Mouse (Mus musculus) lung, adult 2 months (tissue): ENCODE results near the gene F12. TPM values are rescaled to one million over a fixed set of nuclear protein-coding genes. Genes with fewer than 3 reads are reported as not detected.

ENCODE experiments used
- DNase-seq: peaks from one replicate; pipeline ENCODE4 v3.0.0; 2022
- H3K4me1 ChIP-seq: fragments of 200-500 bp; 2 replicates; pipeline ENCODE4 v1.6.1; 2011; ENCODE audit warnings: low read length; ENCODE audit not compliant: control insufficient read depth, insufficient read depth
- H3K4me3 ChIP-seq: fragments of 200-500 bp; replicated peaks from 2 replicates; pipeline ENCODE3; 2011; ENCODE audit warnings: low read depth, mild to moderate bottlenecking, control low read depth, low read length; ENCODE audit errors: extremely low read depth
- CTCF ChIP-seq: fragments of 200-500 bp; IDR thresholded peaks from 2 replicates; pipeline ENCODE4 v1.5.1; 2011; ENCODE audit warnings: mild to moderate bottlenecking, low read length, control low read depth; ENCODE audit not compliant: insufficient read depth
- POLR2A ChIP-seq: fragments of 200-500 bp; IDR thresholded peaks from 2 replicates; pipeline ENCODE4 v1.6.1; 2011; ENCODE audit warnings: low read depth, mild to moderate bottlenecking, control low read depth, low read length, borderline replicate concordance; ENCODE audit errors: extremely low read depth
- WGBS: fragments of 180-500 bp; shearing (Covaris S2); methylation state at CpG from one replicate; pipeline ENCODE4 v1.1.7; 2018; 5-methylcytosine and 5-hydroxymethylcytosine counted together
- polyA plus RNA-seq: library from polyadenylated mRNA; depleted of rRNA; stranded (reverse); fragments of >200 nt; gene quantifications from 2 replicates; pipeline ENCODE4 v1.2.3, GENCODE M21; 2012; rRNA removed

F12 gene
- polyA plus RNA-seq, 1 experiment = 0.36 TPM

GRCm38 (mm10) chr13:55378907-55379580, 47.5 kb downstream of the F12 start:
- H3K4me3 ChIP-seq = no peak overlapping the region

GRCm38 (mm10) chr13:55375877-55376276, 50.7 kb downstream of the F12 start:
- DNase-seq = no peak
- TF ChIP-seq CTCF = no peak
- TF ChIP-seq POLR2A = no peak
- H3K4me3 ChIP-seq = no peak overlapping the region
- no peaks in the 10 kb centered on the region for H3K4me1 ChIP-seq
- 40% methylated on average over 2 of the region's 2 CpGs for WGBS

More at GRCm38 (mm10) chr13:55378907-55379580, 47.5 kb downstream of the F12 start:
- 33% methylated on average over 32 of the region's 32 CpGs for WGBS
- no peak for TF ChIP-seq CTCF
- no peak for TF ChIP-seq POLR2A
- no peak for DNase-seq
- H3K4me1 ChIP-seq = no peaks in the 10 kb centered on the region

DNA sequence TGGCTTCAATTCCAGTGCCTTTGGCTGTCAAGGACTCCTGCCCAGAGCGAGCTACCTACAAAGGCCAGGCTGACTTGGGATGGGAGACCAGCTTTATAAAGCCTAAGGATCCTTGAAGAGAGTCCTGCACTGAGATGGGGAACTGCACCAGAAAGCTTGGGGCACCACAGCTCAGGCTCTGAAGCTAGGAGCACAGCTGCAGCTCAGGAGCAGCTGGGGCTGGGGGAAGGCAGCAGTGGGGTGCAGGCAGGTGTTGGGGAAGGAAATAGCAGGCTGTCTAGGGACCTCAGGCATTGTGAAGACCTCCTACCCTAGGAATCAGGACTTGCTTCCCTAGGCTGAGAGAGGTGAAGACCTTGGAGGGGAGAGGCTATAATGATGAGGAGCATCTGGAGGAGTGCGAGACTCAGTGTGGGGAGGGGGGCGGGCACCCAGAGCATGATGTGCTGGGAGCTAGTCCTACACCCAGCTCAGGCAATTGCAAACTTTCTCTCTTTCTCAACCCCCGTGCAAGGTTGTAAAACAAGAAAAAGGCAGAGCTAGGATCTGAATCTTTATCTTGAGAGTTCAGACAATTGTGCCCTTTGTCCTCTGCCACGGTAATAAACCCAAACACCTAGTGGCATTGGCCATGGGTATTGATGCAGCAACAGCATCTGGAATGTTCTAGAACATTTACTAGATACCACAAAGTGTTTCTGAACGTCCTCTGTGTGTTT, 52.2 kb downstream of the F12 start:
- Histone ChIP-seq H3K4me1 (no peaks in the 10 kb centered on the region), H3K4me3 (no peak overlapping the region)
- no peak for TF ChIP-seq POLR2A
- TF ChIP-seq CTCF = no peak
- no peak for DNase-seq
- 60% methylated on average over 6 of the region's 6 CpGs for WGBS

DNA sequence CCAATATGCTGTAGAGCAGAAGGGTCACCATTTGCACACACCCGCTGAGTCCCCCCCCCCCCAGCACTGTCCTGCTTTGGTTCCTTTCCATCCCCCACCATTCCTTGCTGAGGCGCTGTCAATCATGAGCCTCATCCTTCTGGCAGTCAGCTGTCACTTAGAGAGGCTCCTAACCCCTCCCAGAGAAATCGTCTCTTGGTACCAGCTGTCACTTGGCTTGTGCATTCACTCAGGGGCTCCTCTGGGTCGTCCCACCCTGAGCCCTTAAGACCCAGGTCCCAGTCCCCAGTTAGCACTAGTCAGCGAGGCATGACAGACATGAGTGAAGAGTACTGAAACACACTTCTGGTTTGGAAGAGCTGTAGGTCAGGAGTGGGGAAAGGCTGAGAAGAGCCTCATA, 54.9 kb downstream of the F12 start:
- Histone ChIP-seq H3K4me1 (no peaks in the 10 kb centered on the region), H3K4me3 (no peak overlapping the region)
- no peak for DNase-seq
- WGBS = 60% methylated on average over 5 of the region's 5 CpGs
- no peak for TF ChIP-seq POLR2A
- TF ChIP-seq CTCF = no peak

DNA sequence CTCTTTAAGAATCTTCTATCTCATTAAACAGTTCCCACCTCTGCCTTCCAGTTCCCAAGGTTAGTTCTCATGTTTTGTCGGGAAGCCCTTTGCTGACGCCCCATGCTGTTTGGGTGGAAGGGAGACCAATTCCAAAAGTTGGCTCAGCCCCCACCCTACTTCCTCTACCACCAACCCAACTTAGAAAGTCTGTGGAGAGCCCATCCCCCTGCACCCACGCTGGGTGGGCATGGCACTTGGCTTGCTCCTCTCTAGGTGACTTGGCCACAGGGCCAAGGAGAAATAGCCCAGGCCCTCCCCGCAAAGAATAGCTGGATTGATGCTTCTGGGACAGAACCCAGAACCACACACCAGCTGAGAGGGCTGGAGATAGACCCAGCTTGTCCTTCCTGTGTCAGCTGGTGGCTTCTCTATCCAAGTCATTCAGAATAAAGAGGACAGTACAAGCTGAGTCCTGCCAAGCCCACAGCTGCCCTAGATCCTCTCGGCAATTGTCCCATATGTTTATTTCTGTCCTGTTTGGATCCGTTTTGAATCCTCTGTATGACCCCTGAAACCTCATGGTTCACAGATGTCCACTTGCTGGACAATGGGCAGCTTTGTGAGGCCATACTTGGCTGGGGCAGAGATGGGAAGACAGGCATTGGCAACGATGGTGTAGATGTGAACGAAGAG, 55.4 kb downstream of the F12 start:
- no peak for DNase-seq
- WGBS = 52% methylated on average over 8 of the region's 8 CpGs
- Histone ChIP-seq H3K4me1 (no peaks in the 10 kb centered on the region), H3K4me3 (no peak overlapping the region)
- no peak for TF ChIP-seq CTCF
- no peak for TF ChIP-seq POLR2A

GRCm38 (mm10) chr13:55370234-55370633, 56.4 kb downstream of the F12 start:
- H3K4me1 ChIP-seq = no peaks in the 10 kb centered on the region
- peak overlapping the region; percentile 35 for H3K4me3 ChIP-seq
- TF ChIP-seq CTCF (no peak), POLR2A (no peak)
- DNase-seq = no peak
- WGBS = 23% methylated on average over 3 of the region's 3 CpGs

GRCm38 (mm10) chr13:55369531-55370114, 57.0 kb downstream of the F12 start, which contains the start of gene Rgs14:
Rgs14 (plus strand) TSS chr13:55369732.
- peak; percentile 14 for DNase-seq
- peak within 1 kb of the TSS; percentile 35 for H3K4me3 ChIP-seq
- 17% methylated on average over 13 of the region's 13 CpGs for WGBS
- TF ChIP-seq CTCF (no peak), POLR2A (no peak)
- H3K4me1 ChIP-seq = no peaks in the 10 kb centered on the region

- 66% methylated on average over 7 of the region's 7 CpGs for WGBS
- Histone ChIP-seq H3K4me3 (no peak overlapping the region), H3K4me1 (no peaks in the 10 kb centered on the region)
- TF ChIP-seq POLR2A (no peak), CTCF (no peak)
- no peak for DNase-seq
These were observed 58.2 kb downstream of the F12 start for GRCm38 (mm10) chr13:55368401-55368800.

Other genes with a start within 250 kb of the F12 start
- 16.7 and 21.6 TPM in 2 replicates for gene Nsd1, start 217.0 kb downstream of the F12 start, polyA plus RNA-seq
- gene Prelid1, start 106.3 kb downstream of the F12 start, polyA plus RNA-seq = 216 and 247 TPM in 2 replicates
- 60.4 and 69.2 TPM in 2 replicates for gene Rab24, start 104.8 kb downstream of the F12 start, polyA plus RNA-seq
- 1.5 and 2.7 TPM in 2 replicates for gene Mxd3, start 97.0 kb downstream of the F12 start, polyA plus RNA-seq
- 76.2 and 80.8 TPM in 2 replicates for gene Lman2, start 64.0 kb downstream of the F12 start, polyA plus RNA-seq
- 11.7 and 11.8 TPM in 2 replicates for gene Rgs14, start 57.1 kb downstream of the F12 start, polyA plus RNA-seq
- 0.28 and 1.7 TPM in 2 replicates for gene Slc34a1, start 28.6 kb downstream of the F12 start, polyA plus RNA-seq
- gene Pfn3, start 11.6 kb downstream of the F12 start, polyA plus RNA-seq = not detected in 2 replicates
- gene Grk6, start 18.3 kb upstream of the F12 start, polyA plus RNA-seq = 45.2 and 55.5 TPM in 2 replicates
- 5.6 and 9.6 TPM in 2 replicates for gene Prr7, start 37.5 kb upstream of the F12 start, polyA plus RNA-seq
- 20.6 and 21.6 TPM in 2 replicates for gene Dbn1, start 61.3 kb upstream of the F12 start, polyA plus RNA-seq
- gene Pdlim7, start 86.9 kb upstream of the F12 start, polyA plus RNA-seq = 72.1 and 80.5 TPM in 2 replicates
- 39.8 TPM in 2 replicates for gene Dok3, start 102.5 kb upstream of the F12 start, polyA plus RNA-seq
- gene Ddx41, start 109.9 kb upstream of the F12 start, polyA plus RNA-seq = 58.0 and 61.1 TPM in 2 replicates
- gene Fam193b, start 144.3 kb upstream of the F12 start, polyA plus RNA-seq = 142 and 151 TPM in 2 replicates
- 59.3 and 81.6 TPM in 2 replicates for gene Tmed9, start 146.9 kb upstream of the F12 start, polyA plus RNA-seq
- gene B4galt7, start 173.1 kb upstream of the F12 start, polyA plus RNA-seq = 21.2 TPM in 2 replicates
- 16.3 and 25.3 TPM in 2 replicates for gene Caml, start 196.2 kb upstream of the F12 start, polyA plus RNA-seq
- 9.9 and 15.8 TPM in 2 replicates for gene Ddx46, start 208.2 kb upstream of the F12 start, polyA plus RNA-seq